Mouse (Mus musculus) adrenal gland, adult 18-20 months (tissue): Measurements from ENCODE around the gene Zdhhc8. TPM values are rescaled to one million over a fixed set of nuclear protein-coding genes. Genes with fewer than 3 reads are reported as not detected.

Experiments
- DNase-seq, 2 experiments: peaks; one replicate each; pipeline ENCODE4 v3.0.0; 2021 to 2022; ENCODE audit warnings: low spot score in 2 of 2
- long read RNA-seq, 2 experiments: library from polyadenylated mRNA; stranded (forward); transcript quantifications; one replicate each; pipeline ENCODE4 v2.0.0; 2021
- total RNA-seq, 2 experiments: library from RNA; stranded (reverse); gene quantifications; 1 replicate in 1 of 2; 2 replicates in 1 of 2; pipeline ENCODE4 v1.2.3; 2021

The Zdhhc8 gene
- total RNA-seq = 10 to 100 TPM; 20.6 to 21.2 TPM
- long read RNA-seq, experiment 1, full-length matches to known transcripts = 21 of 37 reads
- long read RNA-seq, experiment 1, partial matches to known transcripts = 11 of 37 reads
- long read RNA-seq, experiment 1, other reads (novel, unspliced or antisense) = 5 of 37 reads
- long read RNA-seq, experiment 2, full-length matches to known transcripts = 2 of 25 reads
- long read RNA-seq, experiment 2, partial matches to known transcripts = 11 of 25 reads
- long read RNA-seq, experiment 2, other reads (novel, unspliced or antisense) = 12 of 25 reads

- peak; percentile 77 to 81 for DNase-seq
These were observed at the start of gene Zdhhc8 for GRCm38 (mm10) chr16:18234671-18235388. TSS of gene Zdhhc8 (minus strand) at chr16:18235136.

- DNase-seq = no peak
These were observed 40.2 kb upstream of the Zdhhc8 start for GRCm38 (mm10) chr16:18275166-18275565.

GRCm38 (mm10) chr16:18268182-18268581, 33.2 kb upstream of the Zdhhc8 start:
- DNase-seq = no peak

GRCm38 (mm10) chr16:18265024-18265423, 30.1 kb upstream of the Zdhhc8 start:
- DNase-seq = no peak

- no peak for DNase-seq
These were observed 23.3 kb upstream of the Zdhhc8 start, which contains the start of gene Gm49776 for GRCm38 (mm10) chr16:18258221-18258620. TSS of gene Gm49776 (minus strand) at chr16:18258321.

- DNase-seq = no peak
These were observed 18.9 kb upstream of the Zdhhc8 start for GRCm38 (mm10) chr16:18253866-18254265.

GRCm38 (mm10) chr16:18252736-18253135, 17.8 kb upstream of the Zdhhc8 start:
- no peak for DNase-seq

- DNase-seq = no peak
These were observed 16.2 kb upstream of the Zdhhc8 start for GRCm38 (mm10) chr16:18250828-18251790.

- DNase-seq = no peak
These were observed 15.3 kb upstream of the Zdhhc8 start for GRCm38 (mm10) chr16:18250231-18250630.

- peak; percentile 48 to 49 for DNase-seq
These were observed 14.5 kb upstream of the Zdhhc8 start for GRCm38 (mm10) chr16:18249364-18249967.

- DNase-seq = peak; percentile 99
These were observed 13.8 kb upstream of the Zdhhc8 start, which contains the start of the genes Trmt2a and Ranbp1 for GRCm38 (mm10) chr16:18248433-18249363. TSS of gene Trmt2a (plus strand) at chr16:18248679. TSS of gene Ranbp1 (minus strand) at chr16:18248732.

GRCm38 (mm10) chr16:18247521-18248399, 12.8 kb upstream of the Zdhhc8 start:
- DNase-seq = peak in 1 of 2 experiments; percentile 52

GRCm38 (mm10) chr16:18241581-18241980, 6.6 kb upstream of the Zdhhc8 start:
- DNase-seq = no peak

- DNase-seq = no peak
These were observed 2.0 kb upstream of the Zdhhc8 start for GRCm38 (mm10) chr16:18236676-18237501.

- DNase-seq = peak; percentile 58 to 66
These were observed 591 bp upstream of the Zdhhc8 start for GRCm38 (mm10) chr16:18235389-18236065.

- DNase-seq = no peak
These were observed 841 bp downstream of the Zdhhc8 start for GRCm38 (mm10) chr16:18233919-18234670.
